Mouse (Mus musculus) v-Abl transformed pro-B cells (cell line): ENCODE measurements at regions not wholly inside any gene's neighbourhood (a gene's known extent, or its start where the extent isn't known, plus 50 kb on each side); places are given as distances from the start of the nearest gene placed in this dataset.

Source experiments
- in situ Hi-C, 2 experiments: fragments of 400-800 bp; cut with MboI; formaldehyde crosslinking; loops; one replicate each; pipeline ENCODE4 v1.15.1; 2025; ENCODE audit not compliant: unreplicated experiment in 2 of 2

- in situ Hi-C loops: no loop called here
Observed at GRCm38 (mm10) chr11:63463797-63464331, 335.1 kb downstream of the Pmp22 start.

GRCm38 (mm10) chr11:63465941-63466340 is 337.2 kb downstream of the Pmp22 start:
- in situ Hi-C loops: no loop called here

DNA sequence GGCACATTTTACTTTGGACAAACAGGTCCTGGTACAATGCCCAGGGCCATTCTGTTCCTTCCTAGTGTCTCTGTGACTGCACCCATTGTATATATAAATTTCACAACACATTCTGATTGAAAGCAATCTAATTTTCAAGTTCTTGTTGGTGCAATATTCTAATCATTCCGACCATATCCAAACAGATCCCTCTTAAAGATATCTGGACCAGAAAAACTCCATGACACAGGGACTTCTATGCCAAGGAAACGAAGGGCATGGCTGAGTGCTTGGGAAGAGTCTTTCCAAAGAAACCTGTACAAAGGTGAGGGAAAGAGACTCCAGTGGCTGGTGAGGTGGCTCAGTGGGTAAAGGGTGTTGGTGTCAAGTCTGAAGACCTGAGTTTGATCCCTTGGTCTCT is 337.8 kb downstream of the Pmp22 start:
- in situ Hi-C loops: no loop called here

GRCm38 (mm10) chr11:63474831-63475230 is 346.0 kb downstream of the Pmp22 start:
- in situ Hi-C loops: no loop called here

DNA sequence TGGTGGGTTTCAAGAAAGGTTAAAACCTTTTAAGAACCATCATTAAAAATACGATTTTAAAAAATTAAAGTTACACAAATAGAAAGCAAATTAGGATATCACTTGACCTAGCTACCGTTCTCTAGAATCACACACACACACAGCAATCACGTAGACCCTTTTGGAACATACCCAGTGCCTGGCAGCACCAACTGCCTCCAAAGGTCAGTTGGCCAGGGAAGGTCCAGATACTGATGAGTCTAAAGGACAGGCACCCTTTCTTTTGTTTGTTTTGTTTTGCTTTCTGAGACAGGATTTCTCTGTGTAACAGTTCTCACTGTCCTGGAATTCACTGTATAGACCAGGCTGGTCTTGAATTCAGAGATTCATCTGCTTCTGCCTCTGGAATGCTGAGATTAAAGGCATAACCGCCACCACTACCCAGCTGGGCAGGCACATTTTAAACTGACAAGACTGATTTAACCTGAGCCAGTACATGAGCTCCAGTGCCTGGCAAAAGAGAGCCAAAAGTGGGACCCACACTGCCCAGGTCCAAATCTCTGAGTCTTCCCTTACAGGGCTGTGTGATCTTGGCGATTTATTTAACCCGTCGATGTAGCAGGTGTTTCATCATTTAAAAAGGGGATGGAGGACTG is 353.0 kb downstream of the Pmp22 start:
- in situ Hi-C loops: no loop called here

DNA sequence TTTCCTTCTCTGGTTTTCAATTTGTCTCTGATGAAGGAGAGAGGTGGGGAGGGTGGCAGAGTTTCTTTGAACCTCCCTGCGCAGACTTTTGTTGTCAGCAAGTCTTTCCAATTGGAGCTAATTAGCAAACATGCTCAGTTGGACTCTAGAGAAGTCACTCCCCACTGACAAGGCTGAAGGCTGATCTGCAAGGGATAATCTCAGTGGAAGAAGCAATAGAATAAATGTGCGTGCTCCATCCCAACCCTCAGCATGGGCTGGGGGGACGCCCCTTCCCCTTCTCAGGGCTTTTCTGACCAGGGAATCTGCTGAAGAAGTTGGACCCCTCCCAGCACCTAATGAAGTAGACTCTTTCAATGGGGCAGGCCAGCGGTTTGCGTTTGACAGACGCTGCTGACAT is 353.8 kb downstream of the Pmp22 start:
- in situ Hi-C loops: no loop called here

DNA sequence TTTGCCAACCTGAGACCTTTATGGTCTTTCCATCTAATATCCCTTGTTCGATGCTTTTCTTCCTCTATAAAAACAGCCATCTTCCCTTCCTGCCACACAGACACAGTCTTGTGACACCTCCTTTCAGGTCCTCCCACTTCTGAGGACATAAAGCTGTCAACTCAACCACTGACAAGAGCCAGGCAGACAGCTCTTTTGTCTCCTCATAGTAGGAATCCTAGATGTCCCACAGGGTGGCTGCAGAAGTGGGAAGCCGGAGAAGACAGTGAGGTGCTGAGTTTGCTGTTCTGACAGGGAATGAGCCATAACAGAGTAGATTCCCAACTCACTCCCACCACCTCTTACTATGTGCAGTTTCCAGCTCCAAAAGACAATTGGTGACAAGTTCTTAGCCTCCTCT is 358.4 kb downstream of the Pmp22 start:
- in situ Hi-C loops: no loop called here

DNA sequence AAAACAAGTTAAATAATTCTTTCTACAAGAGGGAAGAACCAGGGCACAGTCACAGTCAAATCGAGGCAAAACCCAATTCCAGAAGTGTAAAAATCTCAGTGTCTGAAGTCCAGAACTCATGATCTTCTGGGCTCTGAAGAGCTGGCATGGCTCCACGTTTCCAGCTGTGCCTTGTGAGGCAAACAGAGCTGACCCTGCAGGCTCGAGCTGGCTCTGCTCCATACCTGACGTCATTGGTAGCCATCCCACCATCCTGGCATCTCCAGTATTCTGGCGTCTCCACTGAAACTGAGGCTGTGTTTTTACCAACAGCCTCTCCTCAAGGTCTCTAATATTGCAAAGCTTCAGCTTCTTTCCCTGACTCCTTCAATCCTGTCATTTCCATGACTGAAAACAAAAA is 373.4 kb downstream of the Pmp22 start:
- in situ Hi-C loops: no loop called here

GRCm38 (mm10) chr11:63507387-63507786 is 378.6 kb downstream of the Pmp22 start:
- in situ Hi-C loops: no loop called here

DNA sequence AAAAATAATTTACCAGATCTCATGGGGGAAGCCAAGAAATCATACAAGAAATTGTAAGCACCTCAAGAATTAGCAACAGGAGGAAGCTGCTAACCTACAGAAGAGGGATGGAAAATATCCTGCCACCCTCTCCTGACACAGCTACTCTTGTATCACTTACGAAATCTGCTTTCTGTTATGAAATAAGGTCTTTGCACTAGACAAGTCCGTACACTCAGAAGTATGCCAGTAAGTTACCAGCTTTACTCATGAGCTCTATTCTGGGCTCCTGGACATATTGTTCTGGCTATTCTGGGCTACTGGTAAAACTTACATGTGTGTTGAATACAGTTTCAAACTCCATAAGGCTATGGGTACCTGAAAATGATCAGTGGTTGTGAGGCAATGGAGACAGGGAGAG is 379.9 kb downstream of the Pmp22 start:
- in situ Hi-C loops: no loop called here

GRCm38 (mm10) chr11:63510611-63511010 is 381.8 kb downstream of the Pmp22 start:
- in situ Hi-C loops: no loop called here

GRCm38 (mm10) chr11:63514615-63515014 is 385.8 kb downstream of the Pmp22 start:
- in situ Hi-C loops: no loop called here

DNA sequence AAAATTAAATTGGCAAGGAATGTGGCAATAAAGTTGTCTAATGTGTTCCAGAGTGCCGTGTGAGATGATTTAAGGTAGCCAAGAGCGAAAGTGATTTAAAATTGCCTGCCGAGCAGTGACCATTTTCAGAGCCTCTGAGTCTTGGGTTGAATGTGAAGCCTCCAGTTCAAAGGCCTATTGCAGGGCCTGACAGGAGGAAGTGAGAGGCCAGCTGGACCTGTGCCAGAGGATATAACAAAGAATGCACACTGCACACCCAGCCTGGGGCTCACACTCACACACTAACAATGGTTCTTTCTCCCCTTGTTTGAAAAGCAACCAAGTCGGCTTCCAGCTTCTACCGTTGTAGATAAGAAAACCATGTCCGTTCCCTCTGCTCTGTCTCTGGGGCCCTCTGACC is 390.1 kb downstream of the Pmp22 start:
- in situ Hi-C loops: no loop called here

DNA sequence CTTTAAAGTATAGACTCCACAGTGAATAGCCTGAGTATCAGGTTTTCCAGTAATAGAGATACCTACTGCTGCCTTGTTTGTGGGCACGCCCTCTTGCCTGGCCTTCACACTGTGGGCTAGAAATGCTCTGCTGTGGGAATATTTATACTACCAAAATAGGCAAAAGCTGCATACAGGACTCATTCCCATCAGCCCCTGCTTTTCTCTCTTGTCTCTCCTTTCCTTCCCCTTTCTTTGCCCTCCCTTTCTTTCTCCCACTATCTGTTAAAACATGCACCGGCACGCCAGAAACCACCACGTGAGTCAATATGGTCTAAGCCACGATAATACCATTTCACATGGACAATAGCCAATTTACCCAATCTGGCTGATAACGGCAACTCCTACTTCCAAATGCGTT is 395.5 kb downstream of the Pmp22 start:
- in situ Hi-C loops: no loop called here

DNA sequence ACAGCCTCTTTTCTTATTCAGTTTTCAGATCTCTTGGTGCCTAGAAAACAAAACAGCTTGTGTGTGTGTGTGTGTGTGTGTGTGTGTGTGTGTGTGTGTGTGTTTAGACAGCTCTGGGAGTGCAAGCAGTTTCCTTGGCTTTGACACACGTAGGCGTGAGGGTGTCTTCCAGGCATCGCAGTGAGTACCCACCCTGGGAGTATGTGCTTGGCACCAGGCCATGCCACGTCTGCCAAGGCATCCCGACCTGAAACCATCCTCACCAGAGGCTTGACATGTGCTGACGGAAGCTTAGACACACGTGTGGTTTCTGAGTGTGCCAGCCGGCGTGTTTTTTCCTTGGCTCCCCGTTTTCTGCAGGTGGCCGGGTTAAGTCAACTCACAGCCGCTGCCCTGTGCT is 396.6 kb downstream of the Pmp22 start:
- in situ Hi-C loops: no loop called here

GRCm38 (mm10) chr11:63525956-63526355 is 396.1 kb downstream of the Hs3st3b1 start:
- in situ Hi-C loops: no loop called here

DNA sequence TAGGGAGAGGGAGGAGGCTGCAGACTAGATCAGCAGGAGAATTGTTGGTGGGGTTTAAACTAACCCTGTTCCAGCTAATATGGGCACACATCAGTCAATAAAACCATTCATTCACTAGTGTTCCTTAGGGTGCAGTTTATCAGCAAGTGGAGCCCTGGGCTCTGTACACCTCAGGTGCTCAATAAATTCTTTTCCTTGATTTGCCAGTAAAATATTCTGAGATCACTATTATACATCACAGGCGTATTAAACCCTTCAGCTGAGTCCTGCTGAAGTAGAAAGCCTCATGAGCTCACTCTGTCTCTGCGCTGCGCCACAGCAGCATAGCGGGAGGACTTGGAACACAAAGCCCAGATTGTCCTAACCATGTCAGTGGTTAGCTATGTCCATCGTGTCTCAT is 389.3 kb downstream of the Hs3st3b1 start:
- in situ Hi-C loops: no loop called here

DNA sequence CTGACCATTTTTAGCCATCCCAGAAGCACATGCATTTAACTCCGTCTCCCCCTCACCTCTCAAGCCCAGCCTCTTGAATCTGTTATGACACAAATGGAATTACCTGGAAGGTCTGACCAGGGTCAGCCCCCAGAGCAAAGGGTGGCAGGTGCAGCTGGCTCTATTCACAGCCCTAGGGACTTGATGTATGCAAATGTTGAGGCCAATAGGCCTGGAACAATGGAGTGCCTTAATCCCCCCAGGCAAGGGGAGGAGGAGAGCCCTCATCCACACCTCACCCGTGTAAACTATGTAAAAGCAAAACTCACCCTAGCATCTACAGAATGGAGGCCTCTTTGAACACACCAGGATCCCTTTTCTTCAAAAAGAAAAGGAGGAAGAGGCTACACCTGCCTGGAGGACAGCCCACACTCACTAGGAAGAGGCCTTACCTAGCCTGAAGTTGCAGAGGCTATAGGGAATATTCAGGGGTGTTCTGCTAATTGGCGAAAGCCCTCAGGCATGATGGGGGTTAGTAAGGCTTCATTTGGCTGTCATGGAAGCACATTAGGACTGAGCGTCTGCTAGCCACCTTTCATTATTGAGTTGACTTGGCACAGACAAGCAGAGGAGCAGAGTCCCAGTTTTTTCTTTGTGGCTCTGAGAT is 388.4 kb downstream of the Hs3st3b1 start:
- in situ Hi-C loops: no loop called here

- in situ Hi-C loops: no loop called here
Observed at GRCm38 (mm10) chr11:63537693-63538092, 384.4 kb downstream of the Hs3st3b1 start.

DNA sequence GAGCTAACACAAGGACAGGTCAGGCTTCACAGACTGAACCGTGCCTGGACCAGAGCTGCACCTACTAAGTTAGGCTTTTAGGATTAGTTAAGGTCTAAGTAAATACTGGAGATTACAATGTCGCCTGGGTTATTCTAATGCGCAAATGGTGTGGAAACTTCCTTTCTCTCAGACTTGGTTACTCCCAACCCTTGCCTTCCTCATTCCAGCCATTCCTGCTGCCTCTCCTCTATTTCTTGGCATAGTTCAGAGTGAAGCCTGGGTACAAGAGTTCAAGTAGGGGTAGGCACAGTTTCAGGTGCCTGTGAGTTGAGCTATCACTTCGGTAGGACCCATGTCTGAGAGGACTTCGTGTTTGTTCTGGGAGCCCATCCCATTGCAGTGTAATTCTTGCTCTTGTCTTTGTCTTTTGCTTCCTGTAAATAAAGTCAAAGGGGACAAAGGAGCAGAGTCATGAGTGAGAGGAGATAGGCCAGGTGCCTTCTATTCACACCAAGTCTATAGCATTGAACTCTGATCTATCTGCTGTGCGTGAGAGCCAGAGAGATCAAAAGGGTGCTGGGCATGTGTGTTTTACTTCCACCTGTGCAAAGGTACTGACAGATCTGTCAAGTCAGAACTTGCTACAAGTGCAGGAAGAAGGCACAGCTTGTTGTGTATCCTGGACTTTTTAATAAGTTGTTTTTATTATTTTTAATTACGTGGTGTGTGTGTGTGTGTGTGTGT is 378.0 kb downstream of the Hs3st3b1 start:
- in situ Hi-C loops: no loop called here

DNA sequence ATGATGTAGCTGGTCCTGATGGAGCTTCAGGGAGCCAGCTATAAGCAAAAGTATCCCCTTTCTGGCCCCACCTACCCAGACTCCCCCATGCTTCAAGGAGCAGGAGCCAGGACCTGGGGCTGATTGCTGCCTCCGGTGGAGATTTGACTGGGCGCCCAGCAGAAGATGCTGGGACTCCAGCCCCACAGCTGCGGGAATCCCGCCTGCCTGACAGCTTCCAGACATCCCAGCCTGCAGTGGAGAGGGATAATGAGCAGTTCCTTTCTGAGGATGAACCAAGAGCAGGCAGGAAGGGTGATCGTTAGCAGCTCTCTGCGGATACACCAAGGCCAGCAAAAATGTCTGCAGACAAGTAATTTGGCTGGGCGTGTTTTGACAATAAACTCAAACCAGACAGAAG is 376.6 kb downstream of the Hs3st3b1 start:
- in situ Hi-C loops: no loop called here

GRCm38 (mm10) chr11:63560466-63560865 is 361.6 kb downstream of the Hs3st3b1 start:
- in situ Hi-C loops: no loop called here
